Mouse (Mus musculus) limb, embryonic 14.5 days (tissue): ENCODE data around the gene Slc11a2. TPM values are rescaled to one million over a fixed set of nuclear protein-coding genes. Genes with fewer than 3 reads are reported as not detected.

Source experiments
- ATAC-seq: fragments of 200-750 bp; cut with Nextera tagmentation; 2 replicates; pipeline ENCODE4 v1.8.0; 2017; ENCODE audit warnings: low read depth, moderate number of reproducible peaks, moderate TSS enrichment; ENCODE audit not compliant: low FRiP score
- DNase-seq: peaks from one replicate; pipeline ENCODE4 v3.0.0-alpha.2; 2015; ENCODE audit warnings: low spot score
- H3K27ac ChIP-seq: fragments of 300-500 bp; sonication (generic); replicated peaks from 2 replicates; pipeline ENCODE4 v1.5.1; 2014; ENCODE audit warnings: low read depth, mild to moderate bottlenecking, low read length, moderate library complexity, mixed read lengths
- H3K27me3 ChIP-seq: fragments of 300-500 bp; sonication (generic); 2 replicates; pipeline ENCODE4 v1.6.1; 2014; ENCODE audit warnings: low read length, mixed read lengths; ENCODE audit not compliant: control insufficient read depth, insufficient read depth
- H3K36me3 ChIP-seq: fragments of 300-500 bp; sonication (generic); 2 replicates; pipeline ENCODE4 v1.6.1; 2014; ENCODE audit warnings: mild to moderate bottlenecking, low read length, moderate library complexity, mixed read lengths; ENCODE audit not compliant: control insufficient read depth, insufficient read depth
- H3K4me1 ChIP-seq: fragments of 300-500 bp; sonication (generic); 2 replicates; pipeline ENCODE4 v1.6.1; 2014; ENCODE audit warnings: antibody characterized with exemption, low read length, mixed read lengths; ENCODE audit not compliant: control insufficient read depth, insufficient read depth
- H3K4me2 ChIP-seq: fragments of 300-500 bp; sonication (generic); replicated peaks from 2 replicates; pipeline ENCODE4 v1.6.1; 2014; ENCODE audit warnings: low read depth, mild to moderate bottlenecking, low read length, moderate library complexity; ENCODE audit not compliant: severe bottlenecking
- H3K4me3 ChIP-seq: fragments of 300-500 bp; sonication (generic); replicated peaks from 2 replicates; pipeline ENCODE4 v1.5.1; 2014; ENCODE audit warnings: low read length
- H3K9ac ChIP-seq: fragments of 300-500 bp; sonication (generic); 2 replicates; pipeline ENCODE4 v1.6.1; 2014; ENCODE audit warnings: mild to moderate bottlenecking, low read depth, low read length, moderate library complexity; ENCODE audit not compliant: severe bottlenecking
- H3K9me3 ChIP-seq: fragments of 300-500 bp; sonication (generic); 2 replicates; pipeline ENCODE4 v1.6.1; 2016; ENCODE audit warnings: low read length; ENCODE audit not compliant: control insufficient read depth
- POLR2A ChIP-seq: fragments of 200-500 bp; IDR thresholded peaks from 2 replicates; pipeline ENCODE4 v1.8.0; 2012; ENCODE audit warnings: inconsistent platforms, mild to moderate bottlenecking, moderate library complexity, borderline replicate concordance; ENCODE audit not compliant: insufficient read depth, insufficient read length; ENCODE audit errors: extremely low read depth
- WGBS: fragments of 180-500 bp; shearing (Covaris S2); extraction: QIAGEN DNeasy Blood & Tissue Kit; methylation state at CpG from one replicate; pipeline ENCODE4 v1.1.7; 2014; 5-methylcytosine and 5-hydroxymethylcytosine counted together
- polyA plus RNA-seq, 2 experiments: library from polyadenylated mRNA; depleted of rRNA in 1 of 2; stranded (reverse) in 1 of 2; unstranded in 1 of 2; fragments of >200 nt; fragmentation: Nextera tagmentation in 1 of 2; extraction: Ambion mirVana in 1 of 2; gene quantifications; 2 replicates each; pipeline versions ENCODE4 v1.2.1 to v1.2.3; 2012 to 2014

Gene Slc11a2
- polyA plus RNA-seq, 2 experiments = 20.4 to 30.3 TPM

DNA sequence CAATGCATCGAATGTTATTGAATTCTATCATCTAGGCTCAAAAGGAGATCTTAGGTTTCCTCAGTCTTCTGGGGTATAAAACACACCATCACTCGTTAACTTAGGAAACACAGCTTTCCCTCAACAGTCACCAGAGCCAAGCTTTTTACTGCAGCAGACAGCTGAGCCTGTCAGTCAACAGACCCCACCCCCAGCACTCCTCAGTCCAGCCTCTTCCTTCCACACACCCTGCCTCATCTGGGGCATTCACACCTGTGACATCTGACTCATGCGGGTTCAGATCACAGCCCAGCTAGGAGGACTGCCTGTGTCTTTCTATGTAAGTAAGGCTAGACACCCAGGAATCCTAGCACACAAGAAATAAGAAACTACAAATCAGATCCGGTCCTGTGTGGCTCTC is 10.9 kb downstream of the Slc11a2 start:
- no peak overlapping the region for H3K9ac ChIP-seq
- ATAC-seq = peak; percentile 76
- no peaks in the 10 kb centered on the region for H3K4me1 ChIP-seq
- TF ChIP-seq POLR2A = no peak
- H3K27ac ChIP-seq = no peak overlapping the region
- WGBS = 45% methylated on average over 4 of the region's 4 CpGs
- H3K9me3 ChIP-seq = no peaks in the 10 kb centered on the region
- peak; percentile 39 for DNase-seq
- H3K27me3 ChIP-seq = no peaks in the 10 kb centered on the region
- H3K4me2 ChIP-seq = no peak overlapping the region
- no peak overlapping the region for H3K4me3 ChIP-seq
- peaks cover 20% of the 10 kb centered on the region for H3K36me3 ChIP-seq

DNA sequence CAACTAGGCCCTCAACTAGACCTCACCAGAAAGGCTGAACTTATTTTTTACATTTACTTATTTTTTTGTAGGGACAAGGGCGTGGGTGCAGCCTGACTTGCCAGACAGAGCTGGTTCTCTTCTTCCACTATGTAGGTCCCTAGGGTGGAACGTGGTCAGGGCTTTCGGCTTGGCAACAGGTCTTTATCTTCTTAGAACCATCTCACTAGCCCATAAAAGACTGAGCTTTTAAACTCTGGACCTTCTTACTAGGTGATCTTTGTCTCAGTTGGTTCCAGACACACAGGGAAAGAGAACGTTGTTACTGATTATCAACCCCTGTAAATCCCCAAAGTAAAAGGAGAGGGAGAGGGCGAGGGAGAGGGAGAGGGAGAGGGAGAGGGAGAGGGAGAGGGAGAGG is 11.6 kb downstream of the Slc11a2 start:
- Histone ChIP-seq H3K27ac (no peak overlapping the region), H3K9ac (no peak overlapping the region), H3K36me3 (peaks cover 26% of the 10 kb centered on the region), H3K4me1 (no peaks in the 10 kb centered on the region), H3K4me2 (no peak overlapping the region), H3K9me3 (no peaks in the 10 kb centered on the region), H3K4me3 (no peak overlapping the region), H3K27me3 (no peaks in the 10 kb centered on the region)
- no peak for DNase-seq
- TF ChIP-seq POLR2A = no peak
- 75% methylated on average over 4 of the region's 5 CpGs for WGBS
- no peak for ATAC-seq

DNA sequence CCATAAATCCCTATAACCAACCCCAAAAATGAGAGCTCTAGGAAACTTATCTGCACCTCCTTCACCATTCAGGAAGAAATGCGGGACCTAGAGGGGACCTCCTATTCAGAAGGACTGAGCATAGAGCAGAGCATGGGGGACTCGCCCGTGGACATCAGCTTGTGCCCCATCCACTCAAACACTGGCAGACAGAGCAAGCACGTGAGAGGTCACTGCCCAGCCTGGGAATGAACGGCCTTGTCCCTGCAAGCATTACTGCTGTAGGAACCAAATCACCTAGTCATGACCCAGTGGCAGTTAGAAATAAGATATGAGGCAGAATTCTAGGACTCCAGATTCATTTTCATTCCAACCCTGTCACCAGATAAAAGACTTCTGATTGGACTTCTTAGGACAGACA is 13.1 kb downstream of the Slc11a2 start:
- no peak overlapping the region for H3K4me3 ChIP-seq
- TF ChIP-seq POLR2A = no peak
- H3K9ac ChIP-seq = no peak overlapping the region
- DNase-seq (no peak), ATAC-seq (no peak)
- no peak overlapping the region for H3K4me2 ChIP-seq
- no peak overlapping the region for H3K27ac ChIP-seq
- H3K27me3 ChIP-seq = no peaks in the 10 kb centered on the region
- H3K36me3 ChIP-seq = peaks cover 38% of the 10 kb centered on the region
- H3K4me1 ChIP-seq = no peaks in the 10 kb centered on the region
- no peaks in the 10 kb centered on the region for H3K9me3 ChIP-seq
- WGBS = 86% methylated on average over 5 of the region's 5 CpGs

DNA sequence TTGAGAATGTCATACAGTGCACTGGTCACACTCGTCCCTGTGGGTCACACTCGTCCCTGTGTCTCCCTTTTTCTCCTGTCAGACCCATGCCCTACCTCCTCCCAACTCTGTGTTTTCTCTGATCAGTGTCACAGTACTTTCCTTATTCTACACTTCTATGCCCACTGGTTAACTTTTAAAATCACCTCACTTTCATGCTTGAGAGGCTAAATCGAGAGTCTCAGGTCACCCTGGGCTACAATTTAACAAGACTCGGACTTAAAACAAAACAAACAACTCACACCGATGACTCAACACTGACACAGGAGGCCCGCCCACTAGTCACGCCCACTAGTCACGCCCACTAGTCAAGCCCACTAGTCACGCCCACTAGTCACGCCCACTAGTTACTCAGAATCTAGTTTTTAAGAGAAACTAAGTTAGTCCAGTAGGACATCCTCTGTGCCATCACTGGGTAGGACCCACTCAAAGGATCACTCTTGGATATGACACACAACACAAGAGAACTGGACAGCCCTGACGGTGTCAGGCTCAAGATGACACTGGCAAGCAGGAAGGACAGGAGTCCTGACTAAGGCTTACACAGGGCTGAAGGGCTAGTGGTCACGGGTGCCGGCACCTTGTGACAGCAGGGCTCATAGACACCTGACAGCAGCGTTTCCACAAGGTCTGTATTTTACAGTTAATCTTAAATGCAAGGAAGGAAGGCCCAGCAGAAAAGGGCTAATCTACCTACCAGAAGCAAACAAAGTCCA is 13.8 kb downstream of the Slc11a2 start:
- H3K9ac ChIP-seq = no peak overlapping the region
- H3K4me1 ChIP-seq = no peaks in the 10 kb centered on the region
- H3K27me3 ChIP-seq = no peaks in the 10 kb centered on the region
- ATAC-seq (no peak), DNase-seq (no peak)
- no peak overlapping the region for H3K4me2 ChIP-seq
- H3K9me3 ChIP-seq = no peaks in the 10 kb centered on the region
- H3K4me3 ChIP-seq = no peak overlapping the region
- H3K36me3 ChIP-seq = peaks cover 42% of the 10 kb centered on the region
- no peak overlapping the region for H3K27ac ChIP-seq
- 58% methylated on average over 14 of the region's 14 CpGs for WGBS
- TF ChIP-seq POLR2A = no peak

DNA sequence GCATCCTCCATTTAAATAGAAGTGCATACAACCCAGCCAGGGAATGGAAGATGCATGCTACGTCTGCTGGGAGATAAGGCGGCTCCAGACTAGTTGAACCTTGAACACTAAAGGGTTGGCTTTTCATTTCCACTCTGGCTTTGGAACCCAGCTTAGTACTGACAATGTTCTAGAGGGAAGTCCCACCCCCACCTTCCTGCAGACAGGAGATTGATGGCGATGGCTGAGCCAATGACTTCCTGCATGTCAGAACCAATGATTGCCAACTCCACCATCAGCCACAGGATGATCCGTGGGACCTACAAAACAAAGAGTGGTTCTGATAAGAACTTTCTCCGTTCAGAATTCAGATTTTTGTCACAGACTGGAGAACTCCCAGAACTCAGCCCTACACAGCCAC is 18.8 kb downstream of the Slc11a2 start:
- Histone ChIP-seq H3K4me3 (no peak overlapping the region), H3K9ac (no peak overlapping the region), H3K27me3 (no peaks in the 10 kb centered on the region), H3K9me3 (no peaks in the 10 kb centered on the region), H3K4me2 (no peak overlapping the region), H3K27ac (no peak overlapping the region), H3K4me1 (no peaks in the 10 kb centered on the region), H3K36me3 (peaks cover 80% of the 10 kb centered on the region)
- 86% methylated on average over 5 of the region's 5 CpGs for WGBS
- no peak for TF ChIP-seq POLR2A
- DNase-seq (no peak), ATAC-seq (no peak)
